Mouse (Mus musculus) E14TG2a.4 (cell line): ENCODE results near the gene Txndc15.

Experiments used
- H3K27me3 ChIP-seq: 2 replicates; pipeline ENCODE4 v1.6.1; 2014; ENCODE audit warnings: low read length, control low read depth; ENCODE audit not compliant: insufficient read depth
- H3K36me3 ChIP-seq: 2 replicates; pipeline ENCODE4 v1.6.1; 2014; ENCODE audit warnings: low read length, control low read depth; ENCODE audit not compliant: insufficient read depth
- H3K4me1 ChIP-seq: replicated peaks from 2 replicates; pipeline ENCODE4 v1.6.1; 2014; ENCODE audit warnings: low read depth, low read length, control low read depth
- H3K4me3 ChIP-seq: replicated peaks from 2 replicates; pipeline ENCODE4 v1.5.1; 2014; ENCODE audit warnings: mild to moderate bottlenecking, low read length
- H3K9me3 ChIP-seq: 2 replicates; pipeline ENCODE4 v1.6.1; 2014; ENCODE audit warnings: low read length, control low read depth
- CTCF ChIP-seq: conservative IDR thresholded peaks from 2 replicates; pipeline ENCODE4 v1.5.1; 2014; ENCODE audit warnings: low read length
- NANOG ChIP-seq: IDR thresholded peaks from 2 replicates; pipeline ENCODE4 v1.6.1; 2014; ENCODE audit warnings: borderline replicate concordance, low read length, mixed read lengths
- POU5F1 ChIP-seq: IDR thresholded peaks from 2 replicates; pipeline ENCODE4 v1.6.1; 2014; ENCODE audit warnings: low read length, borderline replicate concordance

Txndc15 gene

DNA sequence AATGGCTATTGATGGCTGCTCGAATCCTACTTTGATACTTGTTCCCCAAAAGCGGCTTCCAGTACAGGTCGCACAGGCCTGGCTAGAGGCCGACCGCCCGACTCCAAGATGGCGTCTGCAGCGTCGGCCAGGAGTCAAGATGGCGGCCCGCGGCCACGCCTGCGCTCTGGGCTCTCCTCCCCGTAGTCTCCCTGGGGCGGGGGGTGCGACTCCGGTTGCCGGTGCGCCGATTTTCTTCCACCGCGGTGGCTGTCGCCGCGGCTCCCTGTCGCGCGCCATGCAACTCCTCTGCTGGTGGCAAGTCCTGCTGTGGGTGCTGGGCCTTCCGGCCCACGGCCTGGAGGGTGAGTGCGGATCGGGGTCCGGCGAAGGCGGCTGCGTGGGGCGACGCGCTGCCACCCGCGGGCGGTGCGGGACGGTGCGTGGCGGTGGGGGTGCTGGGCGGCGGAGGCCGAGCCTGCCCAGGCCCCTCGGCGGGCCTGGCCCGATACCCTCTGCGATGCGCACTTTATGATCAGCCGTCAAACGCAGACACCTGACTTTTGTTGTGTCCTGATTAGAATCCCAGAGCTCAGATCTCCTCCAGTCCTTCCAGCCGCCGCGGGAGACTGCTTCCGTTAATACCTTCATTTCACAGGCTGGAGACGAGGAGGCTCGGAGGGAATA lies at the start of gene Txndc15:
Txndc15 (plus strand) TSS at position 150 of the 666 bp plus-strand sequence.
- no peaks in the 10 kb centered on the region for H3K9me3 ChIP-seq
- H3K27me3 ChIP-seq: no peaks in the 10 kb centered on the region
- peaks cover 4% of the 10 kb centered on the region; the same call in 1 of the 2 replicates for H3K36me3 ChIP-seq
- peaks cover 28% of the 10 kb centered on the region for H3K4me1 ChIP-seq
- peak within 1 kb of the TSS; percentile 92 for H3K4me3 ChIP-seq
- TF ChIP-seq NANOG: no peak
- no peak for TF ChIP-seq POU5F1
- TF ChIP-seq CTCF: no peak

DNA sequence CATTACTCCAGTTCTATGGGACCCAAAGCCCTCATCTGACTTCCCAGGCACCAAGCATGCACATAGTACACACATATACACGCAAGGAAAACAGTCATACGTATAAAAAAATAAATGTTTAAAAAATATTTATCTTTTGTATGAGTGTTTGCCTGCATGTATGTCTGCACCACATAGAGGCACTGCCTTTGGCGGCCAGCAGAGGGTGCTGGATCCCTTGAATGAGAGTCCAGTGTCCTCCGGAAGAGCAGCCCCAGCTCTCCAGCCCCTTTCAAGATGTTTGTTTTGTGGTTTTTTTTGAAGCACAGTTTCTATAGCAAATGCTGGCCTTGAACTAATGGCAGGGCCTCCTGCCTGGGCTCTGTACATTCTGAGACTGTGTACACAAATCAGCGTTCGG lies 45.9 kb upstream of the Txndc15 start:
- Histone ChIP-seq H3K4me3 (no peak overlapping the region), H3K4me1 (no peaks in the 10 kb centered on the region), H3K9me3 (no peaks in the 10 kb centered on the region), H3K36me3 (peaks cover 97% of the 10 kb centered on the region), H3K27me3 (no peaks in the 10 kb centered on the region)
- TF ChIP-seq POU5F1: no peak
- peak; percentile 94 for TF ChIP-seq CTCF

DNA sequence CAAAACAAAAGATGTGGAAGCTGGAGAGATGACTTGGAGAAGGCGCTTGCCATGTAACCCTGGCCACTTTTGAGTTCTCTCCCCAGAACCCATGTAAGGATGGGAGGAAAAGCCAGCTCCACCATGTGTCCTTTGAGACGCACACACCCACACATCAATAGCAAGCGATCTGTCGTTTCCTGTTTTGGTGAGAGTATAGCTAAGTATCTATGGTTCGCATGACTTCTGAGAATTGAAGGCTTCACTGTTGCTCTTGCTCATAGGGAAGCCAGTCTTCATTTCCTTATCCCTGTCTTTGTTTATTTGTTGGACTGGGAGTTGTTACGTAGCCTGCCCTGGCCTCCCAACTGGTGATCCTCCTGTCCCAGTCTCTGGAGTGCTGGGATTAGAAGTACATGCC lies 41.7 kb upstream of the Txndc15 start:
- Histone ChIP-seq H3K36me3 (peaks cover 98% of the 10 kb centered on the region), H3K9me3 (no peaks in the 10 kb centered on the region), H3K27me3 (no peaks in the 10 kb centered on the region), H3K4me1 (no peaks in the 10 kb centered on the region), H3K4me3 (no peak overlapping the region)
- TF ChIP-seq NANOG: no peak
- TF ChIP-seq POU5F1: no peak
- no peak for TF ChIP-seq CTCF

DNA sequence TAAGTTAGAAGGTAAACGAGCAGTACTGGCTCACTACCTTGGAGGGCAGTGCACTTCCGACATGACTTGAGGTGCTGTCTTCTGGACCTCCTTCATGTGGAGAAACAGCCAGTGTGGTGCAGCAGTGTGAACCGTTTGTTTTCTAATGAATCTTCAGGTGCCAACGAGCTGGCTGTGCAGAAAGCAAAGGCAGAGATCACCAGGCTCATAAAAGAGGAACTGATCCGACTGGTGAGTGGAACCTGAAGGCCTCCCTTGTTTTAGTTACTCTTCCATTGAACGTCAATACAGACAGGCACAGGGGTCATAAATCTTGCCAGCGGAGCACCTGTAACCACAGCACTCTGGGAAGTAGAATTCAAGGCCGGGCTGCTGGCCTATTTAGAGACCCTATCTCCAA lies 37.1 kb upstream of the Txndc15 start:
- no peak for TF ChIP-seq NANOG
- TF ChIP-seq POU5F1: no peak
- no peak for TF ChIP-seq CTCF
- no peaks in the 10 kb centered on the region for H3K4me1 ChIP-seq
- H3K27me3 ChIP-seq: no peaks in the 10 kb centered on the region
- peaks cover 99% of the 10 kb centered on the region for H3K36me3 ChIP-seq
- H3K4me3 ChIP-seq: no peak overlapping the region
- H3K9me3 ChIP-seq: no peaks in the 10 kb centered on the region

DNA sequence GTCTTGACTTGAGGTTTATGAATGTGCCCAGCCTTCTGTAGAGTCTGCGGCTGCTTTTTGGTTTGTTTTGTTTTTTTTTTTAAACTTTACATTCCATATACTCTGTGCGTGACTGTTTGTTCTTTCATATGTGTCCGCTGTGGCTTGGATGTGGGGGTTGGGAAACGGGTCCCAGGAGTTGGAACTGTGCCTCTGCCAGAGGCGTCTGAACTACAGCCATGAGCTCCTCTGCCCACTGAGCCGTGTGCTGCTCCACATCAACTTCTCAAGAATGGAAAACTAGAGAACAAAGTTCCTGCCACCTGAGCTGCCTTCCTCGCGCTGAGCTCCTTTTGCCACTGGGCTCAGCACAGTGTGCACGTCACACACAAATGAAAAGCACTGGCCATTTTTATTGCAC lies 32.2 kb upstream of the Txndc15 start:
- no peak for TF ChIP-seq POU5F1
- TF ChIP-seq NANOG: no peak
- no peak for TF ChIP-seq CTCF
- no peaks in the 10 kb centered on the region for H3K9me3 ChIP-seq
- peaks cover 12% of the 10 kb centered on the region for H3K4me1 ChIP-seq
- H3K4me3 ChIP-seq: no peak overlapping the region
- no peaks in the 10 kb centered on the region for H3K27me3 ChIP-seq
- H3K36me3 ChIP-seq: peaks cover 68% of the 10 kb centered on the region

DNA sequence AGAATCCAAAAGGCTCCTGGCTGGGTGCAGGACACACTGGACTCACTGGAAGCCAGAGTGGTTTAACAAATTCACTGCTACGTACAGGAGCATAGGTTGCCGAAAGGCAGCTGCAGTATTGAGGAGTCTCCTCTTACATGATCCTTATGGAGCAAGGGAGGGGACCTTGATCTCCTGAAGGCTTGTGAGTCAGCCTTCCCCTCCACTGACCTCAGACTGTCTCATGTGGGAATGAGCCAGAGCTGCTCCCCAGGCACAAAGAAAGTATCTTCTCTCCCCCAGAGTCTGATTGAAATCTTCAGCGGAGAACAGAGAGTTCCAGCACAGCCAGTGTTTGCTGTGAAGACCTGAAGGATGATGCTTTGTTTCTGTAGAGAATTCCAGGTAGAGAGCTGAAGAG lies 30.9 kb upstream of the Txndc15 start:
- H3K27me3 ChIP-seq: no peaks in the 10 kb centered on the region
- no peaks in the 10 kb centered on the region for H3K9me3 ChIP-seq
- H3K4me3 ChIP-seq: no peak overlapping the region
- TF ChIP-seq CTCF: no peak
- TF ChIP-seq NANOG: no peak
- no peak for TF ChIP-seq POU5F1
- H3K36me3 ChIP-seq: peaks cover 55% of the 10 kb centered on the region
- H3K4me1 ChIP-seq: peaks cover 26% of the 10 kb centered on the region

DNA sequence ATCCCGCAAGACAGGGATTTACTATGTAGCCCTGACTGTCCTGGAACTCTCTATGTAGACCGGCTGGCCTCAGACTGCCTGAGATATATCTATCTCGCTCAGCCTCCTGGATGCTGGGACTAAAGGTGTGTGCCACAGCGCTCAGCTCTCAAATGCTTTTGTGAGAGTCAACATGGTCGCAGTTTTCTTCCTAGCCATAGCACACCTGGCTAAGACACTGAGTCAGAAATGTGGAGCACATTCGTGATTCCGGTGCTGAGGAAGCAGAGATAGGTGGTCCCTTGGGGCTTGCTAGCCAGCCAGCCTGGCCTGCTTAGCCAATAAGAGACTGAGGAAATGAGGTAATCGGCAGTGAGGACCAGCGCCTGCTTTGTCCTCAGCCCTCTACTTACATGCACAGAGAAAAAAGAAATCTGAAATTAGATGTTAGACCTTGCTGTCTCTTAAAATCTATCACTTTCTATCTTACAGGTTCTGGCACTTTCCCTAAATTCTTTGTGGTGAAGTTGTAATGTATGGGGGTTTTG lies 28.3 kb upstream of the Txndc15 start:
- Histone ChIP-seq H3K36me3 (peaks cover 29% of the 10 kb centered on the region), H3K4me3 (no peak overlapping the region), H3K9me3 (no peaks in the 10 kb centered on the region), H3K4me1 (peaks cover 28% of the 10 kb centered on the region), H3K27me3 (no peaks in the 10 kb centered on the region)
- TF ChIP-seq POU5F1 (no peak), NANOG (no peak), CTCF (no peak)

DNA sequence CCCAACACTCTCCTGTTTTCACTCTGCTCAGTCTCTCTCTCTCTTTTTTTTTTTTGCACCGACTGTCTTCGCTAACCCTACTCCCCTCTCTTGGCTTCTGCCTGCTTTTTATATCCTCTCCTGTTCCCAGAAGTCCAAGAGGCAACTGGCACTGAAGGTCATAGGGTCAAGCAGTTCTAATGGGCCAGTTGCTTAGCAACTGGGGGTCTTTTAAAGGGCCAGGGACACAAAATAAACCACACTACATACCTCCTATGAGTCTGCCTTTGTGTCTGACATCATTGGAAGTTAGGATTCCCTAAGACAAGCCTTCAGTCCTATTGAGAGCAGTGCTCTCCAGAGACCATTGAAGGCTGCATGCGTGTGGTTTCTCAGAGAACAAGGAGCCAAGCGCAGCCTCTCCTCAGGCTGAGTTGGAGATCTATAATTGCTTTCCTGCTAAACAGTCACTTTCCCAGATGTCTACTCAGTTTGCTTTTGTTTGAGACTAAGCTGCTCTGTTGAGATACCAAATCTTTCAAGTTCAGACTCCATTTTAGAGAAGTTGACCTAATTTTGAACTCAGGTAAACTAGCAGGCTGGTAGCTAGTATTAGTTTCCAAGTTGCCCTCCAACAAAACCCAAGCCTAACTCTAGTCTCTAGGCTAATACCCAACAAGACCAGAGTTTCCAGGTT lies 26.4 kb upstream of the Txndc15 start:
- Histone ChIP-seq H3K9me3 (no peaks in the 10 kb centered on the region), H3K36me3 (peaks cover 12% of the 10 kb centered on the region; the same call in 1 of the 2 replicates), H3K4me3 (no peak overlapping the region), H3K4me1 (peaks cover 39% of the 10 kb centered on the region), H3K27me3 (no peaks in the 10 kb centered on the region)
- TF ChIP-seq CTCF (no peak), NANOG (no peak), POU5F1 (no peak)
